Mouse (Mus musculus) neural tube, embryonic 10.5 days (tissue): ENCODE measurements around the gene Tshz2.
"Not testable (repeated sequence)": the region's sequence is repeated elsewhere in the genome, so short reads cannot be mapped to it uniquely, and the experiment has no call there.

ENCODE experiments used
- DNase-seq: peaks from one replicate; pipeline ENCODE4 v3.0.0-alpha.2; 2017; ENCODE audit warnings: low spot score; ENCODE audit errors: extremely low spot score

Tshz2 gene

DNA sequence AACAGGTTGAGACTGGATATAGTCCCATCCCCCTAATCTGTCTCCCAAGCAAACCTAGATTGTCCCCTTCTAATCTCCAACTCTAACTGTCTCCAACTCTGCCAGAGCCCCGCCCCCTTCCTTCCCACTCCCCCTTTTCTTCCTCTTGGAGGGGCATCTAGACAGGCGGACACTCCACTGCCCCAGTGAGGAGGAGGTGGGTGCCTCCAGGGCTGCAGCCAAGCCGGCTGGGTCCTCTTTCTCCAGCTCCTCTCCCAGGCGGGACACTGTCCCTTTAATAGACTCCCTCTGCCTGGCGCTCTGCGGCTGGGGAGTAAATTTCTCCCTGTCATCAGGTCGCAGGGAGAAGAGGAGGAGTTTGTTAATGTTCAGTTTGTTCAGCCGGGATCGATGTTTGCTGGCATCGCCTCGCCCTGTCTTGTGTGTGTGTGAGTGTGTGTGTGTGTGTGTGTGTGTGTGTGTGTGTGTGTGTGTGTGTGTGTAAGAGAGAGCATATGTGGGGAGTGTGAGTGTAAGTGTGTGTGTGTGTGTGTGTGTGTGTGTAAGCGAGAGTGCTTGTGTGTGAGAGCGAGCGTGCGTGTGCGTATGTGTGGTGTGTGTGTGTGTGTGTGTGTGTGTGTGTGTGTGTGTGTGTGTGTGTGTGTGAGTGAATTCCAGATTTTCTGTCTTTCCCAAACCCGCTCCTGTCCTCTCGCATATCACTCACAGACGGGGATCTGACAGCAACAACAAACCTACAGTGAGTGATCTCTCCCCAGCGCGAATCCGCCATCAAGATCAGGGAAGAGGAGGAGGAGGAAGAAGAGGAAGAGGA, at the start of gene Tshz2:
Tshz2 (plus strand) TSS at position 676 of the 814 bp plus-strand sequence.
- DNase-seq: peak; percentile 69

DNA sequence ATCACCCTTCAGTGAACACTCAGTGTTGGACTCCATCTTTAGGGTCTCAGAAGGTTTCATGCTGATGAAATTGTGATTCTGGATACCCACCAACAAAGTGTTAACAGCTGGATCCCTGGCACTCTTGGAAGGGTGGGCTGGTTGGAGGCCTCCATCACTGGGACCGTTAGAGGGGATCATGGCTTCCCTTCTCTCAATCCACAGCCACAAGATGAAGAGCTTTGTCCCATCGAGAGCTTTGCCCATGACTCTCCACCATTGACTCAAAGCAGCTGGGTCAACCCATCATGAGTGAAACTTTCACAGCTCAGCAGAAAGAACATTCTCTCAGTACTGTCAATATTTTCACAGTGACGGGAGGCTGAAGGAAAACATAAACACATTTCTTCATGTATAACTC, 49.3 kb upstream of the Tshz2 start:
- no peak for DNase-seq

DNA sequence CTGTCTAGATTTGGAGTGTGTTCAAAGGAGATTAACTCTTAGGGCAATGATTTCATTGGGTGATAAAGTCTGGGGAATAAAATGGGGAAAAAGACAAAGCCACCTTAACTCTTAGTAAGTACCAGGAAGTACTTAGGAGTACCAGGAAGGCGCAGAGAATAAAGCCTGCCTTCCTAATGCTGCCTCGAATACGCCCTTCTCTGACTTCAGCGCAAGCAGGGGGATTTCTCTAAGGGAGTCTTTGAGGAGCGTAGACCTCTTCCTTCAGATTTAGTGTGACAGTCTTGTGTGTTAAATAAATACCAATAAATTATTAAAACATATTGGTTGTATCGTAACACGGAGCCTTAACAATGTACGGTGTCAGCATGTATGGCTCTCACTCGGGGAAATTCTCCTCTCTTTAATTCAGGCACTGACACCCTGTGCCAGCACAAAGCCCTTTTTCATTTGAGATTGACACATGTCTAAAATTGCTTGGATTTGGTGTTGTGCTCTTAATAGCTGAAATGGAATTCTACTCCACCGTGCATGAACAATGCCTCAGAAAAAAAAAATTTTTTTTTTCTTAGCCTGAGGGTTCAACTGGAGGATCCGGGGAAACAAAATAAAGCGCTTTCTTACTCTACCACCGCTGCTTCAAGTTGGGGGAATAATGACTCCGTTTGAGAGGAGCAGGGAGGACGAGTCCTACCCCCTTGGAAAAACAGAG, 47.9 kb upstream of the Tshz2 start:
- DNase-seq: no peak

DNA sequence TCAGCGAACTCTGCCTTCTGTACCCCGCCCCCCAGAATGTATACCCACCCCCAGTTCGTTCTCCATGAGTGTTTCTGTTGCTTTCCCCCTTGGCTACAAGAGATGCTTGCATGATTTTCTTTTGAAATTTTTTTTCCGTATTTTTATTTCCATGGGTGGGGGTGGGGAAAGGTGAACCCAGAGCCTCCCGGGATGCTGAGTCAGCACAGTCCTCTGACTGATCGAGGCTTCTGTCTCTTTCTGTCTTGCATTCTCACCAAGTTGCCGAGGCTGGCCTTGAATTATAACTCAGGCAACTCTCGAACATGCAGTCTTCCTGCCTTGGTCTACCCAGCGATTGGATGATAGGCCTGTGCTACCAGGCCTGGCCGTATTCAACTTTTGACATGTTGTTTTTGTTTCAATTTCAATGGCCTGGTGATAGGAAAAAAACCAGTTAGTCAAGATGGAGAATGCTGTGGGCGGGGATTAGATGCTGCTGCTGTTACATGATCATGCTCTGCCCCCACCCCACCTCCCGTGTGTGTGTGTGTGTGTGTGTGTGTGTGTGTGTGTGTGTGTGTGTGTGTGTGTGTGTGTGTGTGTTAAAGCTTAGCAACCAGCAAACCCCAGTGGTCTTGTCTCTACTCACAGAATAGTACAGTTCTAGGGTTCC, 47.1 kb upstream of the Tshz2 start:
- no peak for DNase-seq

DNA sequence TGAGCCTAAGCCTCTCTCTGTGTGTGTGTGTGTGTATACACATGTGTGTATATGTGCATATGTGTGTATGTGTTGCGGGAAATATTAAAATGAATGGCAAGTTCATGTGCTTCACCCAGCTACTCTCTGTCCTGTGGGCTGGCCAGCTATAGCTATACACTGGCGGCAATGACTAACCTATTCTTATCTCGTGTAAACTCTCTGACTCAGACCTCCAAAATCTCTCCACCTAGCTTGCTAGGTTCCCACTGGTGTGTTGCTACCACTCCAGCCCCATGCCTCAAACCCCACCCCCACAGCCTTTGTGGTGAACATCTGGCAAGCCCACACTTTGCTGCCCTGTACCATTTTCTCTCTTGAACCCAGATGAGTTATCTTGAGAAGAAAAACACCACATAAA, 46.1 kb upstream of the Tshz2 start:
- no peak for DNase-seq

DNA sequence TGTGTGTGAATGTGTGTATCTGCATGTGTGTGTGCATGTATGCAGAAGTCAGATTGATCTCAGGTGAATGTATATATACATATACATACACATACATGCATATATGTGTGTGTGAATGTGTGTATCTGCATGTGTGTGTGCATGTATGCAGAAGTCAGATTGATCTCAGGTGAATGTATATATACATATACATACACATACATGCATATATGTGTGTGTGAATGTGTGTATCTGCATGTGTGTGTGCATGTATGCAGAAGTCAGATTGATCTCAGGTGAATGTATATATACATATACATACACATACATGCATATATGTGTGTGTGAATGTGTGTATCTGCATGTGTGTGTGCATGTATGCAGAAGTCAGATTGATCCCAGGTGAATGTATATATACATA, 45.2 kb upstream of the Tshz2 start, which contains the start of gene Gm11011:
Gm11011 (minus strand) TSS at position 101 of the 400 bp plus-strand sequence.
- not testable (repeated sequence) for DNase-seq

DNA sequence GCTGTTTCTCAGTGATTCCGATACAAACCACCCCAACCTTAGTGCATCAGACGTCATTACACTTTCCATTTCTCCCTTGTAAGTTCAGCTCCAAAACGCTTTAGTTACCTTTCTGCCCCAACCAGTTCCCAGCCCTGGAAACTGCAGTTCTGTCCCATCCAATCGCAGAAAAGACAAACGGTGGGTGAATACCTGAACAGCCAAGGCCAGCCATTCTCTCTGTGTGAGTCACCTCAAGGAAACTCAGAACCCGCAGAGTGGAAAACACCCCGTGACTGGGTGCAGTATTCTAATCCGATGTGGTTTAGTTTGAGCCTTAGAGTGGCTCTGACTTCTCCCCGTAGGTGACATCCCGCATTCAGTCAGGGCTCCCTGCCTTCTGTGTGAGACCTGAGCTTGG, 43.1 kb upstream of the Tshz2 start:
- no peak for DNase-seq

DNA sequence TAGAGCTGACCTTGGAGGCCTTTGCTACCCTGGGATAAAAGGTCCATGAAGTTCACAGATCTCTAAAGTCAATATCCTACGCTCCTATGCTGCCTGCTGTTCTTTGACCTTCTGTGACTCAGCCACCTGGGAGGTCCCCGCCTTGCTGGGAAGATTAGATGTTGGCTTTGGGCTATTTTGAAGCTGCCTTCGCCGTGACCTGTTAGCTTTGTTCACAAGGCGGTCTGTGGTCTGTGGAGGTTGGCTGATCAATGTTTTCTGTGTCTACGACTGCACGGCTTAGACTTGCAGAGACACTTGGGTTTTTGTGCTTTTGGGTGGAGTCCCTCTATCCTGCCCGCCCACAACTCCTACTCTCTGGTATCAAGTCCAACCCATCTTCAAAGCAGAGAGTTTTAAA, 42.4 kb upstream of the Tshz2 start:
- no peak for DNase-seq

DNA sequence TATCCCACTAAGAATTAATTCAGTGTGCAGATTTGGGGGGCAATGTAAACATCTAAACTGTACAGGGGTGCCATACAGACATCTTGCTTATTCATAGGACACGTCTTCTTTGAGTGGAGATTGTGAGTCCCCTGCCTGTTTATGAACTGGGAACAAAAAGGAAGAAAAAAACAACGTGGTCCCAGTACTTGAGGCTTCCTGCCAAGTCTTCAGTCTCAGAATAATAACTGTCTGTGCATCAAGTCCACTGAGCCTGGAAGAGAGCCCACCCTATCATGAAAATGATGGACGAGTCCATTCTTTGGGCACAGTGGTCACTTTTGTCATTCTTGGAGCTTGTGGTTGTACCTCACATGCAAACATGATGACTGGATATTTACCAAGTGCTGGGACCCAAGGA, 39.1 kb upstream of the Tshz2 start:
- no peak for DNase-seq

DNA sequence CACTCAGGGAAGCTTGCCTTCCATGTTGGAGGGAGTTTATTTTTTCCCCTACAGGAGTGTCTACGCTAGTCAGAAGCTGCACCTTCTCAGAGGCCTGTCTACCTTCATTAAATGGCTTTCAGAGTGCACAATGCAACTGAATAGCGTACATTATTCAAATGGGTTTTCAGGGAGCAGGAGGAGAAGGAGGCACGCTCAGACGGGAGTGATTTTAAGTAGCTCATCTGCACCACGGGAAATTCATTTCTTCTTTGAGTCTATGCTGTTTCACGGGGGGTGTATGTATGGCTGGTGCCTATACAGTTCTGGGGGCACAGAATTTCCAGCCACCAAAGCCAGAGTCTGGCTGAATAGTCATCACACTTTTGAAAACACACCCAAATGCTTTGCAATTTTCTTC, 35.5 kb upstream of the Tshz2 start:
- no peak for DNase-seq

DNA sequence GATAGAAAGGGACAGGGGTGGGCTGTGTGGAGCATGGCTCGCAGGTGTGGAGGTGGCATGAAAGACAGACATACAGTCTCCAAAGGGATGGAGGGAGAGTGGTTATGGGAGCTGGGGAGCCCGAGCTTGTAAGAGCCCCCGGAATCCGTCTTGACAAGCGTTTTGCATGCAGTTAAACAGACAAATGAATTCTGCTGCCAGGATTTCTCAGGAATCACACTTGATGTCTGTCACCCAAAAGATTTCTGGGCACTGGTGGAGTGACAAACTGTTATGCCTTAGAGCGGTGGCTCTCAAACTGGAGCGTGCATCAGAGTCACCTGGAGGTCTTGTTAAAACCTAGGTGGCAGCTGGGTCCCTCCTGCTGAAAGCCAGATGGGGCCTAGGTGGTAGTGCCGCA, 34.8 kb upstream of the Tshz2 start:
- DNase-seq: no peak

DNA sequence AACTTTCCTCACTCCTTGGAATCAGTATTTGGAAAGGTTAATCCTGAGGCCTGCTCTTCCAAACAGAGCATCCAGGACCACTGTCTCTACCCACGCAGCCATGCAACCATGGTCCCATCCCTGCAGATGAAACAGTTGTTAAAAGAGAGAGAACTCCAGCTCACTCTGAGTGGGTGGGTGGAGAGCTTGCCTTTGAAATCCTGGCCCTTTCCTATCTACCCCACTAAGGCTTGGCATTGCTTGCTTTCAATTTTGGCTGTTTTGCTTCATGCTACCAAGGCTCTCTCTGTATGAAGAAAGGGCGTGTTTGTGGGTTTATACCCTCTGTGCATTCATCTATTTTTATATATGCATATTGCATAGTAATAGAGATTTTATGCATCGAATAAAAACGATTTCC, 33.2 kb upstream of the Tshz2 start:
- no peak for DNase-seq

DNA sequence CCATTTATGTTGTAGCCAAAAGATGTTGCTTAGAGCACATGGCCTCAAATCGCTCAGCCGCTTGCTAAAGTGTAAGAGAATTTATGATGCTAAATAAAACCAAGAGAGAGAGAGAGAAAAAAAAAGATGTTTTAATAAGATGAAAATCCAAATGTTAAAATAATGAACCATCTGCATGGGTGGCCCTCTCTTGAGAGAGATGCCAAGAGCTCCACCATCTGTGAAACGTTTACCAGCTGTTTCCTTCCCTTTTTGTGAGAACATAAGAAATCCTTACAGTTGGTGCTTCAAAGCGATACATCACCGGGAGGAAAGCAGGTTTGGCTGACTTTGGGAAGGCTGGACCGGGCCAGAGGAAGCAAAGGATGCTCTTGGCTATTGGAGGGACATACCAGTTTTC, 32.6 kb upstream of the Tshz2 start:
- no peak for DNase-seq

DNA sequence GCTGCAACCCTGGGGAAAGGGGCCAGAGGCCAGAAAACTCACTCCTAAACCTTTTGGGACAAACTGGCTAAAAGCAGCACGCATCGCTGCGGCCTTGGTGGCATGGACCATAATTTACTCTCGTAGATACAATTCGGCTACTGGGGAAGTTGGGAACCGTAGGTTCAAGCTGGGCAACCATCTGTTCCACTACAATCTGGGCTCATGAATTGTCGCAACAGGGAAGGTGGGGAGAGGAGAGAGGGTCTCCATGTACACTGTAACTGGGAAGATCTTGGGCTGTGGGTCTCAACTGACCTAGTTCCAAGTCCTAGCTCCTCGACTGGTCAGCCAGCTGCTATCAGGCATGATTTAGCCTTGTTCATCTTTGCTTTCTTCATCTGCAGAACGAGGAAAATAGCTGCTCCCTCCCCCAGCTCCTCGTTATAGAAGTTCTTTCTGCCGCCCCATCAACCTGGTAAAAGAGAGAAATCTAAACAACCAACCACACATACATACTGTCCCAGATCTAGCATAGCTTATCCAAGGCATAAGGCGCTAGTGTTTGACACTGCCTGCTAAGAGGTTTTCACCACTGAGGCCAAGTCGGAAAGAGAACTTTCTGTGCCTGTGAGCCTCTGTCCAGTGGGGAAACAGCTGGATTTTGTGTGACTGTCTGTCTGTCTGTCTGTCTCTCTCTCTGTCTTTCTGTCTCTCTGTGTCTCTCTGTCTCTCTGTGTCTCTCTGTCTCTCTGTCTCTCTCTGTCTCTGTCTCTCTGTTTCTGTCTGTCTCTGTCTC, 25.7 kb upstream of the Tshz2 start:
- no peak for DNase-seq

DNA sequence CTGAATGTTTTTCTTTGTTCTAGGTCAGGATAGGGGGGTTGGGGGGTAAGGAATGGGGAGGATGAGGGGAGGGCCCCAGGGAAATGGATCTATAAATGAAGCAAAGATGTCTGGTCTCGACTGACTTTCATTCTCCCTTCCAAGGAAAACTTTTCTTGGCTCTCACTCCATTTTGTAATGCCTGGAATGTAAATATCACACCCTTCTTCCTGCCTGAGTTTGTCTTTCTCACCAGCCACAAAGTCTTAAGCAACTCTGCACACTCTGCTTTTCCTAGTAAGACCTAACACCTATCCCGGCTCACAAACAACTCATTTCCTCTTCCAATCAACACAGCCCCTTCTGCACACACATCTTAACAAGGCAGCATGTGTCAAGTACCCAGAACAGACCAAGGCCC, 25.0 kb upstream of the Tshz2 start:
- DNase-seq: no peak

DNA sequence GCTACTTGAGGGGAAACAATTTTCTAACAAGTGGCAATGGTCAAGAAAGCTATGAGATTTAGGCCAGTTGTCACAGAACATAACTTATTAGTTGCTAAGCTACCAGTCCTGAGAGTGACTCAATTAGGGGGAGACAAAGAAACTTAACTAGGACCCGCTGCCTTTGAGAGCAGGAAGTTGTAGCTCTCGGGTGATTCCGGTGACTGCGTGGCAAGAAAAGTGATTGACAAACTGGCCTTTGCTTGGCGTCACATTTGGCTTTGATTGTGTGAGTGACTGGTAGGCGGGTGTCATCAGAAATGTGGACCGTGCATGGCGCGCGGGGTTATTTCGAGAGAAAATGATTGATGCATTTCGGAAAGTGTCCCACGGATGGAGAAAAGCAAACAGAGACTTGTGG, 22.9 kb upstream of the Tshz2 start:
- peak; percentile 29 for DNase-seq

DNA sequence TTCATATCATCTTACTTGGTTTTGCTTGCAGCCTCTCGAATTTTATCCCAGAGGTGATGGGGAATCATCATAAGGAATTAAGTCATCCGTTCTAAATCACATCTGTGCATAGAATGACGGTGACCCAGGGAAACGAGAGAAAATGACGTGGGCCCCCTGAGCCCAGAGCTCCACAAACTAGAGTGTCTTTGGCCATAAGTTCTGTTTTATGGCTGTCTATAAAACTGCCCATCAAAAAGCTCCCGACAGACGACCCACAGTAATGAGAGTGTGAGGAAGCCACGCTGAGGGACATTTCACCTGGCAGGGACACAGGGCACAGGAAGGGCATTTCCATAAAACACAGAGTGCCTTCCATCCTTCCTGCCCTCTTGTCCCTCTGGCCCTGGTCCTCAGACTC, 21.9 kb upstream of the Tshz2 start:
- no peak for DNase-seq

DNA sequence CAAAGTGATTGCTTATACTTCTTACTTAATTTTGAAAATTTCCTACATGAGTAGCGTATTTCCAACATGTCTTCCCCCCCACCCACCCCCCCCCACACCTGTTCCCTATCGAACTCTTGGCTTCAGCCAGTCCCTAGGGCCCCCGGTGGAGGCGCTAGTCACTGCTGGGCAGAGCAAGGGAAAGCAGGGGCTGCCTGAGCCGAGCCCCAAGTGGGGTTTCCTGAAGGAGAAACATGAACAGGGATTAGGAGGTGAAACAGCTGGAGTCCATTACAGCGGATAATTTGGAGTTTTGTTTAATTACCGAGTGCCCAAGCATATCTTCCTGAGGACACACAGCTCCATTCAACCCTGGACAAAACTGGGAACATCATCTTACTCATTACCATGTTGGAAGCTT, 21.3 kb upstream of the Tshz2 start:
- no peak for DNase-seq

DNA sequence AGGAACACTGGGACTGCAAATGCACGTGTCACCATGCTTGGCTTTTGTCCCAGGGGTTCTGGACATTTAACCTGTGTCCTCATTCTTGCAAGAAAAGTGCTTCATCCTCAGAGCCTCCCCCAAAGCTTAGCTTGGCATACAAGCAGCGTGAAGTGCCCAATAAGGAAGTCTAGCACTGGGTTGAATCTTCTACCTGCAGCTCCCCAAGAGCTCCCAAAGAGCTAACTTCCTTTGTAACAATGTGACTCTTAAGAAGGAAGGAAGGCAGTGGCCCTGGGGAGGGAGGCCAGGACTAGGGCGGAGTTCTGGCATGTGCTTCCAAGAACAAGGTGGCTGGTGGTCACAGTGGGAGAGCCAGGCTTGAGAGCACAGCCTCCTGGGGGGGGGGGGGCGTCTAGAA, 18.1 kb upstream of the Tshz2 start:
- no peak for DNase-seq

DNA sequence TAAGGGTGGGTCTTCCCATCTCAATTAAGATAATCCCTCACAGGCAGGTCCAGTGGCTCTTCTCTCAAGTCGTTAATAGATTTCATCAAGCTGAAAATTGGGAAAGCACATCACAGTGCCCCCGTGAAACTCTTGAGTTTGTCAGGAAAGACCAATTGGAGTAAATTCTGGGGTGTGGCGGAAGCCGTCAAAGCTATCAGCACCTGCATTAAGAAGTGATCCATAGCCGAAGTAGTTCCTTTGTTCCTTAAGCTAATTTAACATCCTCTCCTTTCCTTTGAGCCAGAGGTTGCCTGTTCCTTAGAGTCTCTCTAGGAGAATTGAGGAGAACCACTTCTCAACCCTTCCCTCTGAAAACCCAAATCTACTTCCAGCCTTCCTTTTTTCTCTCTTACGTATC, 16.8 kb upstream of the Tshz2 start:
- DNase-seq: no peak

DNA sequence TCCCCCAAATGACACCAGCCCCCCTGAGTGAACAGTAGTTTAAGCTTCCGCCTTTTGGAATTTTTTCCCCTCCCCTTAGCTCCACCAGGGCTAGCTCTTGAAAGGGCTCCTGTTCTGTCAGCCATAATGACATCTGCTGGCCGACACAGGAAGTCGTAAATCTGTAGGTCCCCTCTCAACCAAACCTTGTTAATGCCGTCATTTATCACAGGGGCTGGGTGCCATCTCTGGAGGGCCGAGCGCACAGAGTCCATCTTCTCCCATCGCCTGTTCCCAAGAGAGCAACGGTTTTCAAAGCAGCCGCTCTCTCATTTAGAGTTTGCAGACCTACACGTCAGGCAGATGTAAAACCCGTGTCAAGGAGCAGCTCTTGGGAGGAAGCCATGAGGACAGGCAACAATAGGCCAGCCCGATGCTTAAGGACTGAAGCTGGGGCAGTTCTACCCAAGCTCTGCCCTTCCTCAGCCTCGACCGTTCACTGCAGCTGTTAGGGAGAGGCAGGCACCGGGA, 11.6 kb upstream of the Tshz2 start:
- DNase-seq: peak; percentile 73
